Mouse (Mus musculus): ENCODE measurements at regions not wholly inside any gene's neighbourhood (a gene's known extent, or its start where the extent isn't known, plus 50 kb on each side); places are given as distances from the start of the nearest gene placed in this dataset.
A peak's percentile ranks its signal among the peaks of the same experiment; 100 is the strongest.

- DNase-seq (ENCODE audit: low spot score) = peak; percentile 4
These were observed 110.4 kb downstream of the Dsel start for GRCm38 (mm10) chr1:111754263-111754857.
